In genomic region chr11:102277754-102278153, GRCm38 (mm10) we compare ENCODE assay signal across 23 mouse cellular contexts. TPM values are rescaled to one million over a fixed set of nuclear protein-coding genes. Genes with fewer than 3 reads are reported as not detected.
"Had no signal": no experiment of that assay in that cellular context is flagged by ENCODE, and none has a peak within 500 bp of the region (broad histone marks: within the 10 kb centered on the region; RNA-seq: fewer than 3 reads in every experiment).

No protein-coding gene starts in this region.

- H3K27me3 ChIP-seq: stomach, embryonic 15.5 days had no signal

- H3K36me3 ChIP-seq: lung, embryonic 15.5 days; midbrain, embryonic 13.5 days; midbrain, embryonic 15.5 days; neural tube, embryonic 13.5 days; neural tube, embryonic 15.5 days; stomach, embryonic 15.5 days had no signal

- H3K4me2 ChIP-seq: midbrain, embryonic 11.5 days; neural tube, embryonic 13.5 days; neural tube, embryonic 15.5 days had no signal

- H3K9ac ChIP-seq: lung, embryonic 15.5 days; midbrain, embryonic 15.5 days; neural tube, embryonic 13.5 days; neural tube, embryonic 15.5 days; stomach, embryonic 15.5 days had no signal

- DNase-seq: lung, adult 2 months; lung, postnatal 14 days; lung, postnatal 36 days; retina, postnatal 1 day; right cerebral cortex, adult 18-20 months; right cerebral cortex, postnatal 25 days; right cerebral cortex, postnatal 4 days; thymus, adult 2 months; thymus, postnatal 25 days; thymus, postnatal 4 days had no signal

- H3K4me3 ChIP-seq: lung, embryonic 15.5 days; megakaryocyte, embryonic 14.5 days; midbrain, embryonic 13.5 days; midbrain, embryonic 15.5 days; neural tube, embryonic 15.5 days; stomach, embryonic 15.5 days had no signal

- H3K9me3 ChIP-seq: lung, embryonic 15.5 days; megakaryocyte, embryonic 14.5 days; midbrain, embryonic 13.5 days; midbrain, embryonic 15.5 days; neural tube, embryonic 13.5 days; neural tube, embryonic 15.5 days; stomach, embryonic 15.5 days had no signal

- H3K27ac ChIP-seq: lung, embryonic 15.5 days; macrophage; midbrain, embryonic 13.5 days; midbrain, embryonic 15.5 days; neural tube, embryonic 13.5 days; neural tube, embryonic 15.5 days; stomach, embryonic 15.5 days; stomach, postnatal 0 days had no signal

- ATAC-seq: lung, postnatal 0 days; midbrain, embryonic 13.5 days; midbrain, embryonic 15.5 days had no signal

RNA-seq across cellular contexts. Expression of gene Asb16, which starts 9.2 kb away (rescaled TPM):
- total RNA-seq: monocyte, adult 5-6 weeks had no signal
- polyA plus RNA-seq: lung, postnatal 0 days; macrophage; midbrain, embryonic 13.5 days; neural tube, embryonic 11.5 days; neural tube, embryonic 13.5 days; stomach, embryonic 15.5 days had no signal

RNA-seq across cellular contexts. Expression of gene BC030867, which starts 29.1 kb away (rescaled TPM):
- total RNA-seq: monocyte, adult 5-6 weeks had no signal
